Mouse (Mus musculus) erythroblast, embryonic 14.5 days (primary cell): Measurements from ENCODE around the gene Cdk5rap2. TPM values are rescaled to one million over a fixed set of nuclear protein-coding genes. Genes with fewer than 3 reads are reported as not detected.

Experiments used
- H3K27me3 ChIP-seq: 2 replicates; pipeline ENCODE4 v1.6.1; 2012; ENCODE audit warnings: inconsistent platforms; ENCODE audit not compliant: control insufficient read depth
- H3K36me3 ChIP-seq: 2 replicates; pipeline ENCODE4 v1.6.1; 2012; ENCODE audit warnings: mild to moderate bottlenecking, inconsistent platforms; ENCODE audit not compliant: control insufficient read depth
- H3K4me1 ChIP-seq: 2 replicates; pipeline ENCODE4 v1.6.1; 2012; ENCODE audit warnings: inconsistent platforms; ENCODE audit not compliant: control insufficient read depth
- H3K4me3 ChIP-seq: replicated peaks from 2 replicates; pipeline ENCODE3; 2012; ENCODE audit warnings: moderate library complexity, mild to moderate bottlenecking, inconsistent platforms
- H3K9me3 ChIP-seq: 2 replicates; pipeline ENCODE4 v1.6.1; 2012; ENCODE audit warnings: low read length, inconsistent platforms, mixed read lengths; ENCODE audit not compliant: control insufficient read depth
- GATA1 ChIP-seq: IDR thresholded peaks from 2 replicates; pipeline ENCODE4 v1.6.1; 2012; ENCODE audit warnings: low read length, inconsistent platforms, mixed read lengths
- TAL1 ChIP-seq: IDR thresholded peaks from 3 replicates; pipeline ENCODE4 v1.6.1; 2012; ENCODE audit warnings: low read length, inconsistent platforms, mixed read lengths
- polyA plus RNA-seq: library from polyadenylated mRNA; stranded (reverse); fragments of >175 nt; gene quantifications from 2 replicates; pipeline ENCODE4 v1.2.3, GENCODE M21; 2012

Gene Cdk5rap2
- polyA plus RNA-seq, 1 experiment, result 17.1 TPM

- Histone ChIP-seq H3K36me3 (peaks cover 24% of the 10 kb centered on the region), H3K4me1 (no peaks in the 10 kb centered on the region), H3K27me3 (no peaks in the 10 kb centered on the region), H3K4me3 (no peak overlapping the region), H3K9me3 (no peaks in the 10 kb centered on the region)
- TF ChIP-seq GATA1 (no peak), TAL1 (no peak)
Observed at GRCm38 (mm10) chr4:70331181-70331580, 79.1 kb downstream of the Cdk5rap2 start.

GRCm38 (mm10) chr4:70328033-70328432 lies 82.2 kb downstream of the Cdk5rap2 start:
- no peak overlapping the region for H3K4me3 ChIP-seq
- H3K9me3 ChIP-seq, result no peaks in the 10 kb centered on the region
- TF ChIP-seq TAL1 (no peak), GATA1 (no peak)
- H3K36me3 ChIP-seq, result peaks cover 28% of the 10 kb centered on the region
- H3K27me3 ChIP-seq, result no peaks in the 10 kb centered on the region
- no peaks in the 10 kb centered on the region for H3K4me1 ChIP-seq

- H3K36me3 ChIP-seq, result peaks cover 25% of the 10 kb centered on the region
- H3K27me3 ChIP-seq, result no peaks in the 10 kb centered on the region
- no peaks in the 10 kb centered on the region for H3K9me3 ChIP-seq
- H3K4me1 ChIP-seq, result no peaks in the 10 kb centered on the region
- TF ChIP-seq GATA1, result no peak
- TF ChIP-seq TAL1, result no peak
- H3K4me3 ChIP-seq, result no peak overlapping the region
Observed at GRCm38 (mm10) chr4:70327436-70327835, 82.8 kb downstream of the Cdk5rap2 start.

DNA sequence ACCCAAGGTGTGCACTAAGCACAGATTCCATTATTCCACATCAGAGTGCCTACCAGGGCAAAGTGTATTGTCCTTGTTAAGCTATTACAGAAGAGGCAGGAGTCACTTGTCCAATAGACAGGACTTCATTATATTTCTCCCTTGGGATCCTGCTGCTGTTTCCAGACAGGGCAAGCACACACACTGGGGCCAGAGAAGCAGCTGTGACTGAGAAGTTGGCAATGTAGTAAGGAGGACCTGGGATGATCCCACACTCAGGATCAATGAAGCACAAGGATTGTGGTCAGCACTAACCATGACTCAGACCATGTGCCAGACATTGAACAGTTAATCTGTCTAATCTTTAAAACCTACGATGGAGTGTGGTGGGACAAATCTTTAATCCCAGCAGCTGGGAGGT lies 88.7 kb downstream of the Cdk5rap2 start:
- no peak for TF ChIP-seq TAL1
- TF ChIP-seq GATA1, result no peak
- Histone ChIP-seq H3K4me3 (no peak overlapping the region), H3K9me3 (no peaks in the 10 kb centered on the region), H3K27me3 (no peaks in the 10 kb centered on the region), H3K36me3 (peaks cover 18% of the 10 kb centered on the region), H3K4me1 (no peaks in the 10 kb centered on the region)

DNA sequence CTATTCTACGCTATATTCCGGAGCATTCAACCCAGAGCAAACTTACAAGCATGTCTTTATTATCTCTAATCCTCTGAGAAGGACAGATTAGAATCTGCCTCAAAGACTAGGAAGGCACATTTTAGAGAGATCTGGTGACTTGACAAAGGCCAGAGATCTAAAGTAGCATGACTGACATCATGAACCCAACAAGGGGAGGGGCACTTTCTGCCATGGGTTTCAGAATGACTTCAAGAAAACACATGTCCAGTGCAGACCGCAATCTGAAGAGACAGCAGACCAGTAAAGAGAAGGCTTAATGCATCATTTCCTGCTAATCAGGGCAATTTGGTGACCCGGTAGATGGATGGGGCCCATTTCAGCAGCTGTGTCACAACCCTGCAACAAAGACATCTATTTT lies 98.1 kb downstream of the Cdk5rap2 start:
- TF ChIP-seq GATA1 (no peak), TAL1 (no peak)
- Histone ChIP-seq H3K27me3 (no peaks in the 10 kb centered on the region), H3K4me3 (no peak overlapping the region), H3K4me1 (no peaks in the 10 kb centered on the region), H3K9me3 (no peaks in the 10 kb centered on the region), H3K36me3 (peaks cover 38% of the 10 kb centered on the region)

GRCm38 (mm10) chr4:70311530-70311929 lies 98.7 kb downstream of the Cdk5rap2 start:
- H3K4me1 ChIP-seq, result no peaks in the 10 kb centered on the region
- H3K27me3 ChIP-seq, result no peaks in the 10 kb centered on the region
- no peaks in the 10 kb centered on the region for H3K9me3 ChIP-seq
- H3K4me3 ChIP-seq, result no peak overlapping the region
- TF ChIP-seq GATA1 (no peak), TAL1 (no peak)
- H3K36me3 ChIP-seq, result peaks cover 35% of the 10 kb centered on the region

DNA sequence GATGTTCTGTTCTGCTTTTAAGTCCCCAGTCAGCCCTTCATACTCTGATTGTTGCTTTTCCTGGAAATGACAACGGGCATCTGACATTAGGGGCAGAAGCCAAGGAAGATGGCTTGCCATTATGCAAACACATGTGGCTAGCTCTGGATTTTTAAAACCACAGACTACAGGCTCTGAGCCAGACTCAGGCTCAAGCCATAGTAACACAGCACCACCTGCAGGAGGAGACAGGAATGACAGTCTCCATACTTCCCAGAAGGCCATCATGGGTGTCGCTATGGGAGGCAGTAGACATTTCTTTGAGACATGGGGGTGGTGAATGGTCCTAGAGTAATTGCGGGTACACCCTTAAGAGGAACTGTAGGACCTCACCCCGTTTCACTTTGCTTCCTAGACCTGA lies 103.0 kb downstream of the Cdk5rap2 start:
- H3K36me3 ChIP-seq, result peaks cover 43% of the 10 kb centered on the region
- H3K4me1 ChIP-seq, result no peaks in the 10 kb centered on the region
- no peak for TF ChIP-seq TAL1
- TF ChIP-seq GATA1, result no peak

DNA sequence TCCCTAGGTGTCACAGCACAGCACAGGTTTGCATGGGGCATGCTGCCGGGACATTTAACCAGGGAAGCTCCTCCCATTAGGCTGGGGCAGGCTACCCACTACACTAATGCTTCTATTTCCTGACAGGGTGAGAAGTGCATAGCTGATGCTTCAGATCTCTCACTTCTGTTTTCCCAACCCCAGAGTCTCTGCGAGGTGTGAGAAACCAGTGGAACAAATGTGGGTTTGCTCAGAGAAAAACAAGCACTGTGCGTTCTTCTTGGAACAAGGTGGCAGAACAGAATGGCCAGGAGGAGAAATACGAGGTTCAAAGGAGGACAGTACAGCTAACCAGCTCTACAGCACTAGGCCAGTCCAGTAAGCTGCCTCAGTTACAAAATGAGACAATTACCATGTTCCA lies 106.4 kb downstream of the Cdk5rap2 start:
- Histone ChIP-seq H3K9me3 (no peaks in the 10 kb centered on the region), H3K27me3 (no peaks in the 10 kb centered on the region), H3K4me3 (no peak overlapping the region), H3K4me1 (no peaks in the 10 kb centered on the region), H3K36me3 (peaks cover 63% of the 10 kb centered on the region)
- TF ChIP-seq GATA1 (no peak), TAL1 (no peak)

More for the DNA sequence above, 103.0 kb downstream of the Cdk5rap2 start:
- no peak overlapping the region for H3K4me3 ChIP-seq
- no peaks in the 10 kb centered on the region for H3K9me3 ChIP-seq
- H3K27me3 ChIP-seq, result no peaks in the 10 kb centered on the region

DNA sequence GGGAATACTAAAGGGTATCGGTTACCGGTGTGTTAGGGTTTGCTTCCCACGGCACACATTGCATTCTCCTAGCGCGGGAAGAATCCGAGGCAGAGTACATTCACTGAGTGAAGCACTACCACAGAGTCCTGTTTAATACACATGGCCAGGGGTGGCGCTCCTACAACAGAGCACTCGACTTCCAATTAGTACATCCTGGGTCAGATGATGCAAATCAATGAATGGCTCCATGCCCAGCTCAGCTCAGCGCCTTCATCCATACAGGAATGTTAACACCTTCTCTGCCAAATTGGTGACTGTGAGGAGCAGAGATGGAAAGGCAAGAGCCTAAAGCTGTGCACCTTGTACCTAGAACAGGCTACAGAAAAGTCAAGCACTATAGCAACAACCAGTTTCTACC lies 109.1 kb downstream of the Cdk5rap2 start:
- Histone ChIP-seq H3K27me3 (no peaks in the 10 kb centered on the region), H3K4me1 (no peaks in the 10 kb centered on the region), H3K4me3 (no peak overlapping the region), H3K36me3 (peaks cover 78% of the 10 kb centered on the region), H3K9me3 (no peaks in the 10 kb centered on the region)
- TF ChIP-seq GATA1, result no peak
- TF ChIP-seq TAL1, result no peak

DNA sequence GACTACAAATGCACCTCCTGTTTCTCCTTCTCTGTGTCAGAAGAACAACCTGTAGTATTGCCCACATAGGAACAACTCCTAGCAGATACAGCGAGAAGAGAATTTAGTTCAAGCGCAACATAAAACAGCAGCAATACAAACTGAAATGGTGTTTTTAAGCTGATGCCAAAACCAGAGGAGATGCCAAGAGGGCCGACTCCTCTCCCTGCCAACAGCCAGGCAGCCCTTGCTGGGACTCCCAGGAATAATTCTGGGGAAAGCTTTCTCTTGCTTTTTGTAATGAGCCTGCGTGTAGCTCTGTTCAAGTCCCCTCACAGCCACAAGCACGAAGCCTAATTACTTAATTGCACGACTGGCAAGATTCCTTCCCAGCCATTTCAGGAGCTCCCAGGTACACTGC lies 120.9 kb downstream of the Cdk5rap2 start:
- no peaks in the 10 kb centered on the region for H3K4me1 ChIP-seq
- no peaks in the 10 kb centered on the region for H3K9me3 ChIP-seq
- no peak for TF ChIP-seq TAL1
- TF ChIP-seq GATA1, result no peak
- H3K36me3 ChIP-seq, result peaks cover 44% of the 10 kb centered on the region
- no peak overlapping the region for H3K4me3 ChIP-seq
- H3K27me3 ChIP-seq, result no peaks in the 10 kb centered on the region
